Mouse (Mus musculus) naive thymus-derived CD4-positive, alpha-beta T cell, adult 2 months (primary cell): ENCODE measurements at regions not wholly inside any gene's neighbourhood (a gene's known extent, or its start where the extent isn't known, plus 50 kb on each side); places are given as distances from the start of the nearest gene placed in this dataset.

ENCODE experiments used
- DNase-seq: peaks from one replicate; pipeline ENCODE4 v3.0.0-alpha.2; 2011; ENCODE audit warnings: low read depth

GRCm38 (mm10) chr3:149358570-149359193, 368.3 kb upstream of the Adgrl2 start:
- DNase-seq, result no peak

DNA sequence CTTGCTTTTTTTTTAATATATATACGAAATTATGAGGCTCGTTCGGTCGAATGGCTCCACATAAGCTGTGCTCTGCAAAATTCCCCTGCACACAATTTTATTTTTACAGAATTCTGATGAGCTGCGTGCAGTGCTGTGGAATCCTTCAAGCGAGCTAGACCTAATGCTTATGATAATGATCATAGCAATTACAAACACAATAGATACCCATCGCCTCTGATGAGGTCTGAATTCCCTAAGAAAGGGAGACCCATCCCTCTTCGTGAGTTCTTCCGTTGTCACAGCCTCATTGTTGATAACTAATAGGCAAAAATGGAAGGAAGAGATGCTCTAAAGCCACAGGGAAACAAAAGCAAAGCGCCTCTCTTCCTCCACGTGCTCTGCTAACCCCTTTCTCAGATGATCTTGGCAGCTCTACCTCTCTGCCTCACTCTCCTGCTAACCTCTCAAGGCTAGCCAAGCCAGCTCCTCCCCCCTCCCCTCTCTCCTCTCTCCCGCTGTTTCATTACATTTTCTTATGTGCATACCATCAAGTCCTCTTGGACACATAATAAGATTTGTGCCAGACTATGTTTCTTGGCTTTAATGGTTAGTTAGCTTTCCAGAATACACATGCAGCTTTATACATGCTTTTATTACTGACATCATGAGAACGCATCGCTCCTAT, 367.7 kb upstream of the Adgrl2 start:
- DNase-seq, result no peak

DNA sequence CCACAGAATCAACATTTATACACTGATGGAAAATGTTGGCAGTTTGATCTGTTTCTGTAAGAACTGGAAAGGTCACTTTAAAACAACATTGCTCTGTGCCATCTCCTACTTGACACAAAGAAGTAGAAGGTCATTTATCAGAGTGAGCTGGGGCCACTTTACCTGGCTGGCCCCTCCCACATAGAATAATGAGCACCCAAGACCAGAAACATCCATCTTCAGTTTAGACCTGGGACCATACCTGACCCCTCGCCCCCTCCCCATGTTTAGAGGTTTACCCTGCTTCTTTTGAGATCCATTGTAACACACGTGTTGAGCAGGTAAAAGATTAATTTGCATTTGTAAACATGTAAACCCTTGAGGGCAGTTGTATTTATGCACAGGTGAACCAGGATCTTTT, 366.8 kb upstream of the Adgrl2 start:
- DNase-seq, result no peak

DNA sequence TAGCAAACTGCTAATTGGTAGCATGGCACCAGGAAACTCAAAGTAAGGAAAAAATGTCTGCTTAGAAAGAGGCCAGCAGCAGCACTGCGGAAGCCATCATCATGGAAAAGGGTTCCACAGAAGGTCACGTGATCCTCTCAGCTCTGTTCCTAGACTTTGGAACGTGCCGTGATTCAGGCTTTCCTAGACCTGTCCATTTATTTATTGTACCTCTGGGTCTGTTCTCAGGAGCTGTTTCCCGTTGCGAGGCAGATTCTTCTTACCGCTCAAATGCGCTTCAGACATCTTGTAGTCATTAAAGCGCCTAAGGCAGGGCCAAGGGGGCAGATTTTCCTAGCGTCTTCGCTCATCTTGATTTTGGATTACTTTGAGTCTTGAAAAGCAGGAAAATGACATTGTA, 365.0 kb upstream of the Adgrl2 start:
- no peak for DNase-seq

DNA sequence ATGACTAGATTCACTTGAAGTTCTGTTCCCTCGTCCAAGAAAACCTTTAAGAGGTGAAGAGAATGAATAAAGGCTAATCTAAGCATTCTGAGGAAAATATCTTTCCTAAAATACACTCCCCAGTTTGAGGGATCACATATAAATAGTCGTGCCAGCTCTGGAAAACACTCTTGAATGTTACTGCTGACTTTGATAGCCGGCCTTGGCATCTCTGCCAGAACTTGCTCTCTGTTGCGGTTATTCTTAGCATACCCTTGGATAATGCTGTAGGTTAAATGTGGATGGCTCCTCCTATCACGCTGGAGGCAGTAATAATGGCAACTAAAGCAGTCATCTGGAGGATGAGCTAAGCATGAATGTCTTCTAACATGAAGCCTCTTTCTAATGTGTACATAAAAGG, 363.6 kb upstream of the Adgrl2 start:
- no peak for DNase-seq

GRCm38 (mm10) chr3:149352546-149352945, 362.2 kb upstream of the Adgrl2 start:
- no peak for DNase-seq

DNA sequence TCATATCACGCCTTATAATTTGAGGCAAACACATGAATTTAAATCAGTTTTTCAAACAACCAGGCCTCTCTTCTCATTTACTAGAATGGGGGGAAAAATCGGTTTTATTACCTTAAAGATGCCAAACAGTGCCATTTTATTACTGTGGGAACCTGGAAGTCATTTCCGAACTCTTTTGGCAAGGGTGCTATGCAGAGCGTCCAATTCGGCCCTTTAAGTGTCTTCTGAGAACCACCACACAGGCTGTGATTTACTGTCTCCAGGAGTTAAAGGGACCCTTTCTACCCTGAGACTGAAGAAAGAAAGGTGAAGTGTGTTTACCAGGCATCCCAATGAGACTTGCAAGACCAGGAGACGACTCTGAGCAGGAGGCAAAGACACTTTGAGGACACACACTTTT, 359.4 kb upstream of the Adgrl2 start:
- DNase-seq, result no peak

DNA sequence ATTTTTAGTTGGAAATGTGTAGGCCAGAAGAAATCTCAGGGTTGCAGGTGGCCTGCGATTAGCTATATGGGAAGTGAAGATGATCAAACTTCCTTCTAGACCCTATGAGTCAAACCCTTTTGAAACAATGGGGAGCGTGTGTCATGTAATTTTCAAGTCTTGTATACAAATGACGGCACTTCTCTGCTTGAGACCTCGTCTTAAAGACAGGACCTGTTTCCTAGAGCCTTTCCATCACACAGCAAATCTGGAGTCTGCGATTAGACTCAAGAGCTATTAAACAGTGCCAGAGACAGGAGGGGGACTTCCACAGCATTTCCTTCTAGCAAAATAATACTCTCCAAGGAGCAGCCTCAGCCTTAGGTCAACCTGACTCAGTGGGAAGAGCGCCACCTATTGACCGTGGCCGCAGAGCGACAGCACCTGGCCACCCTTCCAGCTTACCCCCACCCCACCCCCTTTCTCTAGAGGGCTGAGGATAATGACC, 358.9 kb upstream of the Adgrl2 start:
- DNase-seq, result peak; percentile 62

- no peak for DNase-seq
These were observed 358.2 kb upstream of the Adgrl2 start for GRCm38 (mm10) chr3:149348459-149348971.

DNA sequence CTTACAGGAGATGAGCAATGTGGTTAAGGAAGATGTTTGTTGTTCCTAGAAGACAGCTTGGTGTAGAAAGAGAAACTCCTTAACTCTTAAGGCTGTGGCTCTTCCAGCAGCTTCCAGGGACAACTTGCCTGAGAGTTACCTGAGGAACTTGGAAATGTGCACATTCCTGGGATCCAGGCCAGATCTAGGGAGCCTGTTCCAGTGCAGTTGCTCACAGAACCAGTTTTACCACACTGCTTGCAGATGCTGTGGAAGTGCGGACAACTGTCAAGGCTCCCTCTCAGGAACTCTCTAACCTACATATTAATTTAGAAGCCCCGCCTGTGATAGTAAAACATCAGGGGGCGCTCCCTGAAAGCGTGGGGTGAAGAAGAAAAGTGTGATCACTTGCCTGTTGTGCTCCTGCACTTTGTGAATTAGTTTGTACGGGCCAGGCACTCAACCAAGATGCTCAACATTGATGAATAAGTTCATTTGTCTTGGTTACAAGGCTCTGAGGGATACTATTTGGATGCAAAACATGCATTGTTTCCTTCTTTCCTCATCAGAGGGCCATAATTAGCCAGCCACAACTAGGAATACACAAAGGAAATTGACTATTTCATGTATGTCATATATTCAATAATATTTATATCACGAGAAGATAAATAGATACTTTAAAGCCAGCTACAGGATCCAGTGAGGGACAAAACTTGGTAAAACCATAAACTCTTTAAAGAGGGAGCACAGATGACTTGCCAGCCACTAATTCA, 357.1 kb upstream of the Adgrl2 start:
- DNase-seq, result no peak

- no peak for DNase-seq
These were observed 352.2 kb upstream of the Adgrl2 start for GRCm38 (mm10) chr3:149342511-149342910.

GRCm38 (mm10) chr3:149339374-149339753, 349.0 kb upstream of the Adgrl2 start:
- DNase-seq, result no peak

GRCm38 (mm10) chr3:149338684-149339373, 348.5 kb upstream of the Adgrl2 start:
- DNase-seq, result no peak

- DNase-seq, result no peak
These were observed 344.9 kb upstream of the Adgrl2 start for GRCm38 (mm10) chr3:149335259-149335658.

DNA sequence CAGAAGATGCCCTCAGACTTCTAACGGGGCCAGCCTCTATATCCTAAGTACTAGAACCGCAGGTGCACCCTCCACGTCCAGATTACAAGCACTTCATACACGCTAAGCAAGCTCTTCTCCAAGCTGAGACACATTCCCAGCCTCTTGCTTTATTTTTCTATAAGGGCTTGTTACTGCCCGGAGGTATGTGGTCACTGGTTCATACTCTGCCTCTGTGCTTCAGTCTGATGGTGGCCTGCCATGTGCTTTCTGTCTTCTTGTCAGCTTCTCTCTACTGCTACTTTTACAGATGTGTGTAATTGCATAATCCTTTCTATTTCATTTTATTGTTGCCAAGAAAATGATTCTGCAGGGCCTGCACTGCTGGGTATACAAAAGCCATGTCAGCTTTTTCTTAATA, 343.3 kb upstream of the Adgrl2 start:
- no peak for DNase-seq

- no peak for DNase-seq
These were observed 342.8 kb upstream of the Adgrl2 start for GRCm38 (mm10) chr3:149333131-149333530.

- DNase-seq, result no peak
These were observed 341.8 kb upstream of the Adgrl2 start for GRCm38 (mm10) chr3:149332105-149332504.

- no peak for DNase-seq
These were observed 341.1 kb upstream of the Adgrl2 start for GRCm38 (mm10) chr3:149331251-149331960.

DNA sequence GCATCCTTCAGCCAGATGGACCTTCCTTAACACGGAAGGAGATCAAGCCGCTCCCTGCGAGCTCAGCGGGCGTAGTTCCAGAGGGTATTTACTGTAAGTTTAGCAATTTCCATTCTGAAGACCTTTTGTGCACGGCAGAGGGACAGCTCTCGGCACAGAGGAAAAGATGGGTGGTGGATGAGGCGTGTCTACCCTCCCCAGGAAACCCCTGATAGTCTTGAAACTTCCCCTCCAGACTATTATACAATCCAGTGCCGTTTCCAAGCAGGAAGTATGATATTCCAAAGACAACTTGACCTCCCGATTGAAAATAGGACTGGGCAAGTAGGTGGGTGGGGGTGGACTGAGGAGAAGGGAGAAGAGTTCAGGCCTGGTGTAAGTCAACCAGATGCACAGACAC, 340.4 kb upstream of the Adgrl2 start:
- DNase-seq, result no peak

- no peak for DNase-seq
These were observed 339.7 kb upstream of the Adgrl2 start for GRCm38 (mm10) chr3:149330041-149330440.

DNA sequence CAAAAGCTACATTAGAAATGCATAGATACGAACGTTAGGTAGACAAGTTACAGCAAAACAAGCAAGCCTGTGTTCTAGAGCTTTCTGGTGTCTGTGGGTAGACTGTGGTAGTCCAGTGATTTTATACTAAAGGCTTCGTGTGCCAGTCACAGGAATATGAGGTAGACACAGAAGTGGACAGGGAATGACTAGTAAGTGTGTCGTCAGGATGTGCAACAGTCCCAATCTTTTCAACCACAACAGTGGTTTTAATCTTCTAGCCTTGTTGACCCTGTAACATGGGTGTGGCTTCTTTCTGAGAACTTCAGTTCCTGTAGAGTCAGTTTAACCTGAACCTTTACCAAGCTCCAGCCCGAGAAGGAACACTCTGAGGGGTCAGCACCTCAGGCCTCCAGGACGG, 339.3 kb upstream of the Adgrl2 start:
- no peak for DNase-seq

- peak; percentile 80 for DNase-seq
These were observed 336.3 kb upstream of the Adgrl2 start for GRCm38 (mm10) chr3:149326664-149327063.
